Mouse (Mus musculus) midbrain, postnatal 0 days (tissue): ENCODE measurements at regions not wholly inside any gene's neighbourhood (a gene's known extent, or its start where the extent isn't known, plus 50 kb on each side); places are given as distances from the start of the nearest gene placed in this dataset.

Experiments used
- ATAC-seq: fragments of 200-750 bp; cut with Nextera tagmentation; 2 replicates; pipeline ENCODE4 v1.8.0; 2017; ENCODE audit warnings: moderate number of reproducible peaks, mild to moderate bottlenecking, moderate TSS enrichment, moderate library complexity; ENCODE audit not compliant: low FRiP score
- DNase-seq: peaks from one replicate; pipeline ENCODE4 v3.0.0-alpha.2; 2015; ENCODE audit warnings: low spot score
- H3K27ac ChIP-seq: fragments of 300-500 bp; sonication (generic); 2 replicates; pipeline ENCODE4 v1.5.1; 2014; ENCODE audit warnings: low read depth, mild to moderate bottlenecking, low read length, mixed read lengths
- H3K27me3 ChIP-seq: fragments of 300-500 bp; sonication (generic); 2 replicates; pipeline ENCODE4 v1.6.1; 2014; ENCODE audit warnings: low read length, control low read depth, mixed read lengths; ENCODE audit not compliant: insufficient read depth
- H3K36me3 ChIP-seq: fragments of 300-500 bp; sonication (generic); 2 replicates; pipeline ENCODE4 v1.6.1; 2014; ENCODE audit warnings: low read length, control low read depth, mixed read lengths; ENCODE audit not compliant: insufficient read depth
- H3K4me1 ChIP-seq: fragments of 300-500 bp; sonication (generic); 2 replicates; pipeline ENCODE4 v1.6.1; 2014; ENCODE audit warnings: mild to moderate bottlenecking, control low read depth, antibody characterized with exemption, low read length, mixed read lengths; ENCODE audit not compliant: insufficient read depth
- H3K4me2 ChIP-seq: fragments of 300-500 bp; sonication (generic); 2 replicates; pipeline ENCODE4 v1.6.1; 2014; ENCODE audit warnings: low read depth, mild to moderate bottlenecking, low read length, mixed read lengths; ENCODE audit not compliant: poor library complexity, severe bottlenecking
- H3K4me3 ChIP-seq: fragments of 300-500 bp; sonication (generic); 2 replicates; pipeline ENCODE4 v1.5.1; 2014; ENCODE audit warnings: low read depth, mild to moderate bottlenecking, low read length, moderate library complexity
- H3K9ac ChIP-seq: fragments of 300-500 bp; sonication (generic); replicated peaks from 2 replicates; pipeline ENCODE4 v1.6.1; 2014; ENCODE audit warnings: mild to moderate bottlenecking, low read length, moderate library complexity, mixed read lengths; ENCODE audit not compliant: poor library complexity, severe bottlenecking
- H3K9me3 ChIP-seq: fragments of 300-500 bp; sonication (generic); 2 replicates; pipeline ENCODE4 v1.6.1; 2016; ENCODE audit warnings: low read length, control low read depth
- CTCF ChIP-seq: IDR thresholded peaks from 2 replicates; pipeline ENCODE4 v1.5.1; 2016; ENCODE audit warnings: antibody characterized with exemption, mild to moderate bottlenecking
- WGBS: fragments of 180-500 bp; shearing (Covaris S2); extraction: QIAGEN DNeasy Blood & Tissue Kit; methylation state at CpG from one replicate; pipeline ENCODE4 v1.1.7; 2014; 5-methylcytosine and 5-hydroxymethylcytosine counted together

DNA sequence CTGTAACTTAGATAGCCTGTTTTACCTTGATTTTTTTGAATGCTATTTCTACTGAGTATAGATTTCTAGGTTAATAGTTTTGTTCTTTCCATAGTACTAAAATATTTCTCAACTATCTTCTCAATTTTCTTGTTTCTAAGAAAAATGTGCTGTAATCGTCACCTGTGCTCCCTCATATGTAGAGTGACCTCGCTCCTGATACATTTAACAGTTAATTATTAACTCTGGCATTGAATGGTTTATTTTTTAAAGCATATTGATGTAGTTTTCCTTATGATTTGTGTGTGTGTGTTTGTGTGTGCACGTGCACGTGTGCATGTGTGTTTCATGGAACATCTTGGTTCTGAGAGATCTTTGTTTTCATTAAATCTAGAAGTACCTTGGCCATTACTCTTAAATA, 158.7 kb upstream of the Gm15217 start:
- Histone ChIP-seq H3K9ac (no peak overlapping the region), H3K4me1 (no peaks in the 10 kb centered on the region), H3K27ac (no peak overlapping the region), H3K36me3 (no peaks in the 10 kb centered on the region), H3K4me3 (no peak overlapping the region), H3K27me3 (no peaks in the 10 kb centered on the region), H3K9me3 (no peaks in the 10 kb centered on the region), H3K4me2 (no peak overlapping the region)
- ATAC-seq, result no peak
- no peak for DNase-seq
- TF ChIP-seq CTCF, result no peak
- WGBS, result 96% methylated on average over 4 of the region's 4 CpGs

DNA sequence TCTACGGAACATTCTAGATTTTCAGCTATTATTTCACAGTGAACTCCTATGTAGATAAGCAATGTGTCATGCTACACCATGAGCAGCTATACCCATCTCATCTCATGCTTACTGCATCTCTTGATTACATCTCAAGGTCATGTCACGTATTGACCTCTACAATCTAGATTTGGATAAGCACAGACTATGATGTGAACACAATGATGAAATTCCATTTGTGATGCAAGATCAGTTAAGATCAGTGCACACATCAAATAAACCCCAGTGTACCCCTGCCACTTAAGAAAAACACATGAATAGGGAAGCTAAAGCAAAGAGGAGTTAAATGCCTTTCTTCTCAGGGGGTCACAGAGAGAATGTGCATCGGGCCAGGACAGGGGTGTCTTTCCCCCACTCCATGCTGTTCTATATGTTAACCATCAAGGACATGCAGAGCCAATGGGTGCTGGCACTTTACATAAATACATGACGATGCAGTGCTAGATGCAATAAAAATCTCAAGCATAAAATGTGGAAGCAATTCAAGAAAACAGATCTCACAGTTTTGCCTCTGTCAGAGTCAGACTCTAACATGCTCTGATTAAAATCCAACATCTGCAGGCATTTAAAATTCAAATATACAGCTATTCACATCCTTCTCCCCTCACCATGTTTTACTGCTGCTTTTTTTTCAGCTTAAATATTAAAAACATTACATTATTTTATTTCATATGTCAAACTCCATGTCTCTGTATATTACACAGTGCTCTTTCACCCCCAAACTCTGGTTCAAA, 157.1 kb upstream of the Gm15217 start:
- Histone ChIP-seq H3K27ac (no peak overlapping the region), H3K27me3 (no peaks in the 10 kb centered on the region), H3K9ac (no peak overlapping the region), H3K4me2 (no peak overlapping the region), H3K4me1 (no peaks in the 10 kb centered on the region), H3K4me3 (no peak overlapping the region), H3K36me3 (no peaks in the 10 kb centered on the region), H3K9me3 (no peaks in the 10 kb centered on the region)
- 84% methylated on average over 4 of the region's 4 CpGs for WGBS
- DNase-seq, result no peak
- no peak for ATAC-seq
- TF ChIP-seq CTCF, result no peak

DNA sequence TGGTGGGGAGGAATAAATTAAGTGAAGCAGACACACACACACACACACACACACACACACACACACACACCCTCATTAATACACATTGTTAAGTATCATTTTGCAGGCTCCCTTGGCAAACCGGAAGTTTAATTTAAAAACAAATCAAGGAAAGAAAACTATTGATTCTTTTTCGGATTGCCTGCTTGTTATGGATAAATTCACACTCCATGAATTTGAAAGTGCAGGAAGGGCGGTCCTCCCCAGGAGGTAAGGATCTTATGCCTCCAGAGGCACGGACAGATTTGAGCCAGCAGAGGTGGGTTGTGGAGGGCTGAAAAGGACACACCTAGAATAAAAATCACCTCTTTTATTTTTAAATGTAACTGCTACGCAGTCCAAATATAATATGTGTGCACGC, 156.2 kb upstream of the Gm15217 start:
- H3K27ac ChIP-seq, result no peak overlapping the region
- no peak overlapping the region for H3K9ac ChIP-seq
- WGBS, result 65% methylated on average over 6 of the region's 6 CpGs

DNA sequence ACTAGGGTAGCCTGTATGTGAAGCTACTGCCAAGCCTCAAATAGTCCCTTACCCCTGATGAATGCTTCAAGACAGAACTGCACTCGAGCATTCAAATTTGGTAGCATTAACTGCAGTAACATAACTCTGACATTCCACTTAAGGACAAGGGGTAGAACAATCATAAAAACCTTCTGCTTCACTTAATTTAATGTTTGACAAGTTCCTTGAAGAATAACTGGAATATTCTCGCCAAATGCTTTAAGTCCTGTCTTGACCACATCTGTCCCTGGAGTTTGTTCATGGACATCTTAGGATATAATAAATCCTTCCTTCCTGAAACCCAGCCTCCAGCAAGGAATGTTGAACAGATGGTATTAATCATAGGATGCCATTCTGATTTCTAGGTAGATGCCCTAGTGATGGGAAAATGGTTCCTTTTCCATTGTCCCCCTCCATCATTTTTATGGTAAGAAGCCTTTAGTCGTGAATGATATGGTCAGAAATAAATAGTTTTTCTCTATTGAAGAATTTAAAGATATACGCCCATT, 154.7 kb upstream of the Gm15217 start:
- WGBS, result 91% methylated on average over 4 of the region's 4 CpGs
- no peaks in the 10 kb centered on the region for H3K9me3 ChIP-seq
- H3K4me2 ChIP-seq, result no peak overlapping the region
- no peak for DNase-seq
- no peaks in the 10 kb centered on the region for H3K27me3 ChIP-seq
- H3K9ac ChIP-seq, result no peak overlapping the region
- no peaks in the 10 kb centered on the region for H3K36me3 ChIP-seq
- H3K4me1 ChIP-seq, result no peaks in the 10 kb centered on the region
- no peak overlapping the region for H3K27ac ChIP-seq
- no peak for ATAC-seq
- TF ChIP-seq CTCF, result no peak
- H3K4me3 ChIP-seq, result no peak overlapping the region

More for the DNA sequence above, 156.2 kb upstream of the Gm15217 start:
- ATAC-seq, result no peak
- DNase-seq, result no peak
- no peak overlapping the region for H3K4me2 ChIP-seq
- H3K4me1 ChIP-seq, result no peaks in the 10 kb centered on the region
- no peaks in the 10 kb centered on the region for H3K36me3 ChIP-seq
- H3K9me3 ChIP-seq, result no peaks in the 10 kb centered on the region
- H3K4me3 ChIP-seq, result no peak overlapping the region
- no peak for TF ChIP-seq CTCF
- no peaks in the 10 kb centered on the region for H3K27me3 ChIP-seq

DNA sequence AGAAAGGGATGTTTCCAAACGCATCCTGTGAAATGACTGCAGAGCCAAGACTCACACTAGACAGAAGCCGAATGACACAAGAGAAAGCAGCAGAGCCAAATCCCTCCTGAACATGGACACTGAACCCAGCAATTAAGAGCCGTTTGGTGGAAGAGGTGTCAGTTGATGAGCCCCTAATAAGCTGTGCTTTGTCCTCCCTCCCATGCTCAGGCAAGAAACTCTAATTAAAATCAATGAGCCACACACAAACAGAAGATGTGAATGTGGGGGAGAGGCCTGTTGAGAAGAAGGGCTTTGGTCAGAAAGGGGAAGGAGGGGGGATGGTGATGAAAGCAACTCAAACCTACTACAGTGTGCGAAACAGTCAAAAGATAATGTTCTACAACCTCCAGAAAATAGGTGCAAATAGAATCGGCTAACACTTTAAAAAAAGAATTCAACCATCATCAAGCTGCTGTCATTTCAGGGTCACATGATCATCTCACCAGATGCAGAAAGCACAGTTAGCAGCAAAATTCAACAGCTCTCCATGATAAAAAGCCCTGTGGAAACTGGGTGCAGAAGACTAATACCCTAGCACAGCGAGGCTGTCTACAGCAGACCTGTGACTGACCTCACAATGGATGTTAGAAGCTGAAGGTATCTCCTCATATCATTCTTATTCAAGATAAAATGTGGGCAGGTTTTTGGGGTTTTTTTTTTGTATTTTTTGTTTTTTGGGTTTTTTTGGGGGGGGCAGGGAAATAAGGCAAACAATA, 153.2 kb upstream of the Gm15217 start:
- DNase-seq (no peak), ATAC-seq (no peak)
- H3K4me1 ChIP-seq, result no peaks in the 10 kb centered on the region
- 65% methylated on average over 6 of the region's 6 CpGs for WGBS
- no peak overlapping the region for H3K27ac ChIP-seq
- no peaks in the 10 kb centered on the region for H3K27me3 ChIP-seq
- no peak overlapping the region for H3K4me3 ChIP-seq
- H3K9ac ChIP-seq, result no peak overlapping the region
- TF ChIP-seq CTCF, result no peak
- H3K36me3 ChIP-seq, result no peaks in the 10 kb centered on the region
- no peak overlapping the region for H3K4me2 ChIP-seq
- no peaks in the 10 kb centered on the region for H3K9me3 ChIP-seq

DNA sequence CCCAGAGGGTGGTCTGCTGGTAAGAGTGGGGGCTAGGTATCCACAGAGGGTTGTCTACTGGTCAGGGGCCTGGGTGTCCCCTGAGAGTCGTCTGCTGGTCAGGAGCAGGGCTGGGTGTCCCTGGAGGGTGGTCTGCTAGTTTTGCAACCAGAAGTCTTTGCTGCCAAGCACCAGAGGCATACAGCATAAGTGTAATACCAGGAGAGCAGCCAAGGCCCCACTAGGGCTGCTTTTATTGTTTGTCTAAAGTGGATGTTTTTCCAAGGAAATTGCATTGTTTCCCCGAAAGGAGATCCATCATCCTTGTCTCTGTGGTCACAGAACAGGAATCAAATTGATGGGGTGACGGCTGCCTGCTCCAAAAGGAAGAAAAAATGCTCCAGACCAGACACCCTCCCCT, 145.2 kb upstream of the Gm15217 start:
- no peaks in the 10 kb centered on the region for H3K4me1 ChIP-seq
- 72% methylated on average over 3 of the region's 3 CpGs for WGBS
- H3K4me3 ChIP-seq, result no peak overlapping the region
- no peak overlapping the region for H3K9ac ChIP-seq
- no peaks in the 10 kb centered on the region for H3K9me3 ChIP-seq
- no peak overlapping the region for H3K4me2 ChIP-seq
- H3K36me3 ChIP-seq, result no peaks in the 10 kb centered on the region
- DNase-seq (no peak), ATAC-seq (no peak)
- H3K27ac ChIP-seq, result no peak overlapping the region
- no peak for TF ChIP-seq CTCF
- H3K27me3 ChIP-seq, result no peaks in the 10 kb centered on the region
